Mouse (Mus musculus) MEL-GATA-1-ER (cell line): ENCODE data around the gene Cep112.

Experiments
- DNase-seq: peaks from one replicate; pipeline ENCODE4 v3.0.0-alpha.2; 2012; ENCODE audit warnings: low read depth; ENCODE audit errors: extremely low read depth

The Cep112 gene

DNA sequence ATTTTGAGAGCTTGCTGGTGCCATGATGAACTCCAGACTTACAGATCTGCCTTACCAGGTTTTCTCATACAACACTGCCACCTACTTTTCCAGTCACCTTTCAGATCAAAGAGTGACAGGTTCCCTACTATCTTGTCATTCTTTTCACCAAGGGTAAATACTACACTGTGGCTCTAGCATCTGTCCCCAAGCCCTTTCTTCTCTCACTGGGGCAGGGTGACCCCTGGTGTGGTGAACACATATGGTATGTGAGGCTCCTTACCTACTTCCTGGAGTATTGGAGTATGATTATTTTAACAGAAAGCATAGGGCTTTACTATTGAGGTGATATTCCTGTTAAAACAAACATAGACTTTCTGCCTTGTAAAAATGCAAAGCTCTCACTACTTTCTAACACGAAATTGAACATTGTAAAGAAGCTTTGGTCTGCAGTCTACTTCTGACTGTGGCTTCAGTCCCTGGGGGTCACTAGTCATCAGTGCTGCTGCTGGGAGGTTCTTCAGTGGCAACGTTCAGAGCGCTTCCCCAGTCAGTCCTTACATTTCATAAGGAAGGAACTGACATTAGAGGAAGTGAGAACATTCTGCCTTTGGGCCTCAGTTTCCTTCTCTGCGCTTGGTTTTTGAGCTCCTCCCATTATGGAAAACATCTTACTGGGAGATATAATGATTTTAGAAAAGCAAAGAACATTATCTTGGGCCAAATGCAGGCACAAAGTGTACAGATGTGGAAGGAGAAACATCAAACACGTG lies 168.4 kb downstream of the Cep112 start:
- no peak for DNase-seq

- no peak for DNase-seq
Measured at GRCm38 (mm10) chr11:108593959-108594579, 169.1 kb downstream of the Cep112 start.

GRCm38 (mm10) chr11:108605301-108605700 lies 180.3 kb downstream of the Cep112 start:
- no peak for DNase-seq

DNA sequence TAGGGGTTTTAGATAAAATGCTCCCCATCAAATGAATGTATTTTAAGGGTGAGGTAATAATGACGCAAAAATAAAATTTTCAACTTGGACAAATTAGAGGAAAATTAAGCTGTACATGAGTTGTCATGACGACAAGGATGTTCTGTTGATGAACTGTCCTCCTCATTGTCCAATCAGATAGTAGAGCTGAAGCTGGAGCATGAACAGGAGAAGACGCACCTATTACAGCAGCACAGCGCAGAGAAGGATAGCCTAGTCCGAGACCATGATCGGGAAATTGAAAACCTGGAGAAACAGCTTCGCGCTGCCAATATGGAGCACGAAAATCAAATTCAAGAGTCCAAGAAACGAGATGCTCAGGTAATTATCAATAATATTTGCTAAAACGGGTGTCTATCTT lies 181.0 kb downstream of the Cep112 start:
- no peak for DNase-seq

- DNase-seq: no peak
Measured at GRCm38 (mm10) chr11:108606836-108607235, 181.8 kb downstream of the Cep112 start.

GRCm38 (mm10) chr11:108620628-108621433 lies 195.8 kb downstream of the Cep112 start:
- DNase-seq: no peak

- DNase-seq: no peak
Measured at GRCm38 (mm10) chr11:108621434-108621901, 196.5 kb downstream of the Cep112 start.

- DNase-seq: no peak
Measured at GRCm38 (mm10) chr11:108625546-108626232, 200.7 kb downstream of the Cep112 start.

DNA sequence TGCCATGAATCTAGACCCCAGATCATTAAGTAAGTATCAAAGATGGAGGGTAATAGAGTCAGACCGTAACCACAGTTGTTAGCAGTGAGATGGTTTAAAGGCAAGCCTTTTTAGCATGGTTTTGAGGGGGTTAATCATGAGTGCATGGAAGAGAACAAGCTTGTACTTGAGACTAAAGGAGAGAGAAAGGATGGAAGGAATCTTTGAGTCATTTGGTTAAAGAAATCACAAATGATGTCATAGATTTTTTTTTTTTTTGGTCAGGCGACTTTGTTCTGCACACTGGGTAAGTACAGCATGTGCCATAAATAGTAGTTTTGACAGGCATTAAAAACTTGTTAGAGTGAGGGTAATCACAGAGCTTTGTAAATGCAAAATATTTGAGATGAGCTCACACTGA lies 212.8 kb downstream of the Cep112 start:
- no peak for DNase-seq

DNA sequence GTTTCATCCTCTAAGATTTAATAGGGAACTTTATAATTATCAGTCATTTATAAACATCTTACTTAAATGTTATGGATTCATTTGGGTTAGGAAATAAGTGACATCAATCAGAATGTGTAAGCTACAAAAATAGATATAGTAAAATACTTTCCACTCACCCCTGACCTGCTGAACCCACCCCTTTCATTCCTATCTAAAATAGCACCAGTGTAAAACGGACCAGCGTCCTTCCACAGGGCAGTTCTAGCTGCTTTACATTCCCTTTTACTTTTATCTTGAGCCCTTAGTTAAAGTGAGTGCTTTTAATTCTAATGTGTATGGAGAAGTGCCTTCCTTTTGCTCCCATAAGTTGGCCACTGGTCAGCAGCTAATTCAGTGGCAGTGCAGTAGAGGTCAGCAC lies 230.6 kb downstream of the Cep112 start:
- DNase-seq: no peak

- no peak for DNase-seq
Measured at GRCm38 (mm10) chr11:108682014-108682413, 257.0 kb downstream of the Cep112 start.

DNA sequence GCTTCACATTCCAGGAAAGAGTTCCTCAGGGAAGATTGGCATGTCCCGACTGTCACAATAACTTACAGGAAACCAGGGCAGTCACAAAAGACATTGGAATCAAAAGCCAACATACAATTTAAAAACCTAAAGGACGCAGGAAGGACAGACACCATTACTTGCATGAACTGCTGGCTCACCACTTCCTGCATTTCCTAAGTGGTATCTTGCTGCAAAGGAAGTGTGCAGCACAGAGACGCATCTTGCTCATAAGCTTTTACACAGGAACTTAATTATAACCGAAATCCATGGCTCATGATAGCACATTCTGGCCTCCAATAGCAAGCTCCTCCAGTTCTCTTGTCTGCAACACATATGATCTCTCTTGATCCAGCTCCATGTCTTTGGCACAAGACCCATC lies 271.6 kb downstream of the Cep112 start:
- no peak for DNase-seq

GRCm38 (mm10) chr11:108752301-108752700 lies 327.3 kb downstream of the Cep112 start:
- DNase-seq: peak; percentile 33

DNA sequence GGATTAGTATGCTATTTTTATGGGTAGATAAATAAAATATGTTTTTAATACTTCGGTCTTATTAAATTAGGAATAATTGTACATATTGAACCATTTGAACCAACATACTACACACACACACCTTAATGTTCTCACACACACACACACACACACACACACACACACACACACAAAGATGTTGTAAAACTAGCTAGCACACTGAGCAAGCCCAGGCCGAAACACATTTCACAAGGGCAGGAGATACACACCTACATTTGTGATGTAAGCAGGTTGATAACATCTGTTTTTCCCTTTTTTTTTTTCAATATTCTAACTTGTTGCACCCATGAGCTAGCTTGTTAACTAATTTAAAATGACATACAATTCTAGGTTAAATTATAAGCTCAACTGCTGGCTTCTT lies 327.8 kb downstream of the Cep112 start:
- no peak for DNase-seq

DNA sequence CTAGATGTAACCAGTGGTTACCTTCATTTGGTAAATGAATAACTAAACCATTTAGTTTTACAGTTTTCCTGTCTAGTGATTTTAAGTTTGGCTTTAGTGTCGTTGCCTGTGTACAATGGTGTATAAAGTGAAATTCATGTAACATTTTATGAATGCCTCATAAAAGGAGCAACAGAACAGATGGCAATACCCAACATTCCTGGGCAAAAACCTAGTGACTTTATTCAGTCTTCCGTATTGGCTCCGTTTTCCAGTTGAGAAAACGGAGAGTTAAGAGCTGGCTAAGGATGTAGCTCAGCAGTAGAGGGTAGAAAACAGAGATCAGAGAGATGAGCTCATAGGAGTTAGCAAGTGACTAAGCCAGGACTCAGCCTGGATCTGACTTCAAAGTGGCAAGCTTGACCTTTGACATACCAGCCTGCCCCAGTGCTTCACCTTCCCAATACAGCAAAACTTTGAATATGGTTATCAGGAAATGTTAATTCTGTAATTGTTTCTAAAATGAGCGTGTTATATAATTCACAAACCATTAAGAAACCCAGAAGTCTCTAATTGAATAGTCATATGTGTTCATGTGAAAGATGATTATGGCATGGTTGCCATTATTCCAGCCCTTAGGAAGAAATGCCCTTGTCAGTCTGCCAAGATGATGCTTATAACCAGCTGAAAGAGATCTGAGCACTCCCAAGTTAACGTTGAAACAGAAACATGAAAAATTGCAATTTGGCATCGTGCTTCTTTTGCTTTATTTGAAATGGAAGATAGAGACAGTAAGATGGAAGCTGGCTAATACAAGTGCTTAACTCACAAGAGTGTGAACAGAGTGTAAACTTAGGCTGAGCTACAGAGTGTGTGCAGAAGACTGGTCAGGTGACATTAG lies 328.6 kb downstream of the Cep112 start:
- DNase-seq: no peak

DNA sequence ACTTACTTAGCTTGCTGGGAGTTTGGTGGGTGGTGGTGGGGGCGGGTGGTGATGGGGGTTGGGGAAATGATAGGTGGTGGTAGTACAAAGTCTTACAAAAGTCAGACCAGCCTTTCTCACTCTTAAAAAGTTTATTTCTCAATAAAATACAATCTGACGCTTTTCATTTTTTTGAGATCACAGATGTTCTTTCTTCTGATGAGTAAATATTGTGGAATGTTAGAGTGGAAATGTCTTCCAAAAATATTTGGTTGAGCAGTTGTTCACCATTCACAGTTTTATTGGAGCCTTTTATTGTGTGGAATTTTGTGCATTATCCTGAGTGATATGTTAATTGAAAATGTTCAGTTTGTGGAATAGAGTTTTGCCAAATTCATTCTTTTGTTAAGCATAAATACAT lies 332.2 kb downstream of the Cep112 start:
- DNase-seq: no peak

DNA sequence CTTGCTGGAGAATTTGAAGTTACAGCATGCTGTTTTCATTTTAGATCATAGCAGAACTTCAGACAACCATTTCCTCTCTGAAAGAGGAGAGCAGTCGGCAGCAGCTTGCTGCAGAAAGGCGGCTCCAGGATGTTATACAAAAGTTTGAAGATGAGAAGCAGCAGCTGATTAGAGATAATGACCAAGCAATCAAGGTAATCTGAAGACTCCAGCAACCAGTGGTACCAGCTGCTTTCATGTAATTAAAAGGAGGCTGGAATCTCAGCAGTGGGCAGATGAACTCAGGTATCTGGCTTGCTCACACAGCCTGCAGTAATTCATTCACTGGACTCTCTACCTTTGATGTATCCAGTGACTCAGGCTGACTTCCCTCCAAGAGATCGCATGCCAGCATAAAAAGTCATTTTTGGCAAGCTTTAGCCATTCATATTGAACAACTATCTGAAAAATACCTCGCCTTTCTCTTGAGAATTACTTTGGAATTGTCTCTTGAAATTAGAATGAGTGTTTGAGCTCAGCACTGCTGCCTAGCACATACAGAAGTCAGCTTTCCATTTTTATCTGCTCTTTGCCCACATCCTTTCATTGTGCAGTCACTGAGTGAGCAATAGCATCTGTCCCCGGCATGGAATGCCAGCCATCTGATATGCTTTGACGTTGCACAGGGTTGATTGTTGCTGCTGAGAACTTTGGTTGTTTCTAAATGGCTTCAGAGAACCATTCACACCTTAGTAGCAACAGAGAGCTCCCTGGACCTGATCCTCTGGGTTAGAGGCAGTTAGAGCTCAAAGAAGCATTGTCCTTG lies 332.8 kb downstream of the Cep112 start:
- no peak for DNase-seq

- DNase-seq: no peak
Measured at GRCm38 (mm10) chr11:108770064-108770463, 345.1 kb downstream of the Cep112 start.

DNA sequence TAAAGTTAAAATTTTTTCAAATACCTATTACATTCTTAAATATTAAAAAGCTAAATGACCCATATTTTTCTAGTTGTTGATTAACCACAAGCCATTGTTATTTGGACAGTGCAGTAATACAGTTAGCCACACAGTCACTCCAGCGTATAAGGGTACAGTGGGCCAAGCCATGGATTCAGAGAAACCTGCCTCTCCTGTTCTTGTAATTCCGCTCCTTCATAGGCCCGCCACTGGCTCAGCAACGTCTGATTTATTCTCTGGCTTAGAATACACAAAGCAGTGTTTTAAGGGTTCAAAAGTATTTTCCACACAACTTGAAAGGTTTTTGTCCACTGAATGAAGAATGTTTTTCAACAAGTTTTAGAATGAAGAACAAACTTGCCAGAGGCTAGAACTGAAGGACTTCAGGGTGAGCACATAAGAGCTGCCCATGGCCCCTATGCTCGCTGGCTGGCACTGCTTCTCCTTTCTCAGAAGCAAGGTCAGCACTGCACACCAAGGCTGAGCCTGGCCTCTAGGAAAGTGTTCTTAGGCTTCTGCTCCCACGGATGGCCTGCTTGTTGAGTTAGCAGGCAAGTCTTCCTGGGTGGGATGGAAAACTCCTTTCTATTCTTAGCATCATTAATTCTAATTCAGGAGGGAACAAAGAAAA lies 349.2 kb downstream of the Cep112 start:
- DNase-seq: no peak
